Mouse (Mus musculus) heart, postnatal 10 days (tissue): ENCODE results near the gene Il21r. TPM values are rescaled to one million over a fixed set of nuclear protein-coding genes. Genes with fewer than 3 reads are reported as not detected.

Experiments used
- DNase-seq, 2 experiments: peaks; one replicate each; pipeline ENCODE4 v3.0.0; 2021
- intact Hi-C: fragments of 180-260 bp; cut with DNase I; formaldehyde crosslinking; loops from one replicate; pipeline ENCODE4 v1.15.1; 2025
- total RNA-seq, 2 experiments: library from RNA; stranded (reverse); gene quantifications; 2 replicates each; pipeline ENCODE4 v1.2.3; 2021

Gene Il21r
- under 1 TPM; 0.67 to 0.74 TPM for total RNA-seq

DNA sequence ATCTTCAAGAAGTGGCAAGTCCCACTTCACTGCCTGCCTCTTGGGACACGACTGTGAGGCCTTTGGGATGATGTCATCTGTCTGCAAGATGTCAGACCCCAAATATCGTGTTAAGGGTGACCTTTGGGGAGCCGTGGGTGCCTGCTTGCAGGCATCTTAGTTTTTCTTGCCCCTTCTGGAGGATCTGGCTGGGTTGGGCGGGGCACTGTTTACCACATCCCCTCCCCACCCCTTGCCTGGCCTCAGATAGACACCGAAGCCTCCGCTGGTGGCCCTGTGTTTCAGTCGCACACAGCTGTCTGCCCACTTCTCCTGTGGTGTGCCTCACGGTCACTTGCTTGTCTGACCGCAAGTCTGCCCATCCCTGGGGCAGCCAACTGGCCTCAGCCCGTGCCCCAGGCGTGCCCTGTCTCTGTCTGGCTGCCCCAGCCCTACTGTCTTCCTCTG is at the start of gene Il21r:
Il21r (plus strand) TSS at position 245 of the 447 bp plus-strand sequence.
- no peak for DNase-seq
- intact Hi-C loops = no loop called here

DNA sequence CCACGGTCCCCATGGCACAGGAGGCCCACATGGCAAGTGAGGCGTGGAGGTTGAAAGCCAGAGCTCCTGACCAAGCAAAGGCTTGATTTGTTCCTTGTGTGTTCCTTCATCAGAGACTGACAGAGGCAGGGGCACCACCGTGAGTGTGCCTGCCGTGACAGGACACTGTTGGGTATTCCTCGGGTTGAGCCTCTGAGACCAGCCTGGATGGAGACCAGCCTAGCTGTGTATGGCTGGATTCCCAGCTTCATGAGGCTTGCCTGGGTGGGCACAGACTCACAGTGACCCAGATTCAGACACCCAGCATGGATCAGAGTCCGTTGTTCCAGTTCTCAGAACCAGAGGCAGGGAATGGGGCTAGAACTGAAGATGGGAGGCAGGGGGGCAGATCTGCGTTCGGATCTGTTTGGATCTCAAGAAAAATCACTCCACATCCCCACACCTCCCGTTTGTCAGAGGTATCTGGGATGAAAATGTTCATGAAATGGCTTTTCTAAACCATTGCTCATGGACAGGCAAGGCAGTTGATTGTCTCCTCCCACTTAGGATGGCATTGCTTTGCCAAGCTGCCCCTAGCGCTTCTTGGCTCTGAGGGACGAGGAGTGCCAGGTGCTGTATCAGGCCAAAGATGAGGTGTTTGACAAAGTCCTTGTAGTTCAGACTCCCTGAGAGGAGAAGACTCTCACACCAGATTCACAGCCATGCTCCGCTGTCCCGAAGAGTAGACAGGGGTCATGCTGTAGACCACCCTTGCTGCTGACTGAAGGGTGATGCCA is 49.4 kb upstream of the Il21r start:
- intact Hi-C loops = loop anchor here (2.0 to 10.0 kb wide), 2 partner anchors 63 to 541 kb away; partner anchors contain the start of gene Nsmce1
- peak in 1 of 2 experiments; percentile 8 for DNase-seq

DNA sequence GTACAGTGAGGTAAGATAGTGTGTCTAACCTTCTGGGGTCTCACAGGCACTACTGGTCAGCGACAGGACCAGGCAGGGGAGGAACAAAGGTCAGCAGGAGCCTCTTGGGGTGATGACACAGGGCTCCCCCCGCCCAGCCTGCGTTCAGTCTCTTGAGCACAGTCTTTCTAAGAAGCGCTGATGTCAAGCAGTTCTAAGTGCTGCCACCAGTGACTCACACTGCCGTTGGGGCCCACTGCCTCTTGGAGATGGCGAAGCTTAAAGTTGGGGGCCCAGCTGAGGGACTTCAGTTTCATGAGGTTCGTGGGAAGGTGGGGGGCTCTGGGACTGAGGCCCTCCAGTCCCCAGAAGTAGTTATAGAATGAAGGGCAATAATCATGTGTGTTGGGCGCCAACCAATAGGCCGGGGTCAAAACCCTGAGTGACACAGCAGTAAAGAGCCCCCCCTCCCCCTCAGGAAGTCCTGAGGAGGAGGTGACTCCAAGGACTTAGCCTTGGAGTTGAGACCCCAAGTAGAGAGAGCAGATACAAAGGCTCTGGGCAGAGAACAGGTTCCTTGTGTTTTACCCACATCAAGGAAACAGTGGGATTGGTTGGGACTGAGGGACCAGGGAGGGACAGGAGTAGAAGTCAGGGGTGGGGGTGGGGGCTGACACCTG is 48.6 kb upstream of the Il21r start:
- intact Hi-C loops = loop anchor here (10.0 kb wide), 1 partner anchor 540 kb away; no protein-coding TSS in a partner anchor
- no peak for DNase-seq

DNA sequence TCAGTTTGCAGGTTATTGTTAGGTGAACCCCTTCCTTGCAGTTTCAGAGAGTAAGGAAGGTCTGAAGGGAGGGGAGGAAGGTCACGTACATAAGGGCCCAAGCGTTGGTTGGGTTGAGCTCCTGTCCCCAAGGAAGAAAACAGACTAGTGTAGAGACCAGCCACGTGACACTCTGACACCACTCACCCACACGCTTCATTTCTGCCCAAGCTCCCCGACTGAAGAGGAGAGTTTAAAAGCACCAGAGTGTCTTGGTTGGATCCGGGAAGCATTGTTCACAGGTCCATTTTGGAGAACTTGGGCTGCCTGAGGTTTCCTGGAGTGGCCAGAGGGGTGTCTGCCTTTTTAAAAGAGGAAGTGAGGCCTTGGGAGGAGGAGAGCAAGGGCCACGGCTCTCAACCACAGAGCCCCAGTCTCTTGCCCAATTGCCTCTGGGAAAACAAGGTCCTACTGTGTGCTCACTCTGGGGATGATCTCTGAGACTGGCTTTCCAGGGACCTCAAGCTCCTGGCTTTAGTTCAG is 47.8 kb upstream of the Il21r start:
- intact Hi-C loops = loop anchor here (10.0 kb wide), 1 partner anchor 539 kb away; no protein-coding TSS in a partner anchor
- no peak for DNase-seq

DNA sequence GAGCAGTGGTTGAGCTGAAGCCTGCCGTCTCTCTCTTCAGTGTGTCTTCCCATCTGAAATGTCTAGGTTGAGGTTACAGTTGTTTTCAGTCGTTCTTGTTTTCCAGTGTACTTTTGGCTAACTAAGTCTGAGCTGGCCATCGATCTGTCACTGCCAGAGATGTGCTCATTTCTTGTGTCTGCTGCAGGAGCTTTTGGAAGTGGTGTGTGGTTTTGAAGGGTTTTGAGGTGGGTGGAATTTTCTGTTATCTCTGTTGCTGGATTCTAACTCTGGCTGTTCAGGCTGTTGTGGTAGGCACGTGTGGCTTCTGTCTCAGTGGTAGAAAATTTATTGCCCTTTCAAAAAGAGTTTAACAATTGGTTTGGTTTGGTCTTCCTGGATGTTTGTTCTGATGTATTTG is 47.1 kb upstream of the Il21r start:
- DNase-seq = no peak
- intact Hi-C loops = loop anchor here (10.0 kb wide), 1 partner anchor 539 kb away; no protein-coding TSS in a partner anchor

DNA sequence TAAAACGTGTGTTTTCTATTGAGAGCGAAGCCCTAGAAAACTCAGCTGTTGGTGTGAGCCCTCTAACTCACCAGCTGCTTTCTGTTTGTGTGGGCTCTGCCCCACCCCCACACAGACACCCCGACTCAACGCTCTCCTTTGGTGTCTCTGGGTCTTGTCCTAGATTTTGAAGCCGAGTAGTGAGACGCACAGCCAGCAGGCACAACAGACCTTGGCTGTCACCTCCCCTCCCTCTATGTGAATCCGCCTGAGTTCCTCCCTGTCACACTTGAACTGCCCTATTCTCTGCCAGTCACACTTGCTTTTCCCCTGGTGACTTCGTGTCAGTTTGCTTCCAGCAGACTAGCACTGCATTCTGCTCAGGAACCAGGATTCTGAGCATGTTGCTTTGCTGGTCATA is 46.4 kb upstream of the Il21r start:
- peak in 1 of 2 experiments; percentile 44 for DNase-seq
- intact Hi-C loops = loop anchor here (10.0 kb wide), 1 partner anchor 538 kb away; no protein-coding TSS in a partner anchor

DNA sequence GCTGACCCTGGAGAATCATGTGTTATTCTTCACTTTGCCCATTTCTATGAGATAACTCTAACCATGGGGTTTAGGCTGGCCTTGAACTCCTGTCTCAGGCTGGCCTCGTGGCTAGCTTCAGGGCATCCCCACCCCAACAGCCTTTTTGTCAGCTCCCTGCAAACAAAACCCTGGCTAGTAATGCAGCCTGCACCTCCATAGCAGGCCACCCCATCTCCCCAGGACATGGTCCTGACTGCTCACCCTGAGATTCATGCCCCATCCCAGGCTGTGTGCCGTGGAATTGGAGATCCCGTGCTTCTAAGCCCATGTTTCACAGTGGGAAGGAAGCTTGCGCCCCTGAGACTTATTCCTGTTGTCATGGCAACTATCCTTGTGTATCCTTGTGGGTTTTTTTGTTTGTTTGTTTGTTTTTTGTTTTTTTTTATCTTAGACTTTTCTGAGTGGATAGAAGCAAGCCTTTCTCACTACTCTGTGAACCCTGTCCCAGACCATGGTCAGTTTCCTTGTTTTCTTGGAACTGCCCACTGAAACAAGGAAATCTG is 44.8 kb upstream of the Il21r start:
- intact Hi-C loops = loop anchor here (10.0 kb wide), 1 partner anchor 536 kb away; no protein-coding TSS in a partner anchor
- DNase-seq = no peak

DNA sequence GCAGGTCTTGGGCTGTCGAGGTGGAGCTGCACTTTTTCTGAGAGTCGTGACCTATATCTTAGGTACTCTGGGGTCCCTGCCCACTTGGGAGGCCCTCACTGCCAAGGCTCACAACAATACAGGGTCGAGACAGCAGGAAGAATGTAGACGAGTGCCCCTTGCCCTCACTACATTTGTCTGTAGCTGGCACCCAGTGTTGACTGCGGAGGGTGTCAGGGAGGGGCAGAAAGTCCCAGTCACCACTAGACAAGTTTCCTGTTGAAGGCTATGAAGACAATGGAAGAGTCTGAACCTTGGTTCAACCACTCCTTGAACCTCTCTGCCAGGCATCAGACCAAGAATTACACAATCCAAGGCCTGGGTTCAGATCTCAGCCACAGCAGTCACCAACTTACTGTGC is 44.2 kb upstream of the Il21r start:
- intact Hi-C loops = loop anchor here (10.0 kb wide), 1 partner anchor 536 kb away; no protein-coding TSS in a partner anchor

DNA sequence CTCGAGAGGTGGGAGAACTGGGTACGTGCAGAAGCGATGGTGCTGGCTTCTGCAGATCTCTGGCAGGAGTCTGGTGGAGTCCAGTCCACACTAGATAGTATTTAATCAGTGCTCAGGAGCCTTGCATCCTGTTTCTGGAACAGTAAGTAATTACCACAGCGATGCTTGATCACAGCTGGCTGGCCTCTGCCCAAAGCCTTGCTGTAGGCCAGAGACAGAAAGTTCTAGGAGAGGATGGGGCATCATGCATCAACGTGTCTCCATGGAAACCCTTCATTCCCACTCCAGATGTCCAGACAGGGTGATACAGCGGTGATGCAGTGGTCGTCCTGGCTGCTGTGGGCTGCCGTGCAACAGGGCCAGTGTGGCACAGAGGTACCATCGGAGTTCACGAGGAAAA is 43.7 kb upstream of the Il21r start:
- DNase-seq = no peak

More for the DNA sequence above, 44.2 kb upstream of the Il21r start:
- DNase-seq = no peak

DNA sequence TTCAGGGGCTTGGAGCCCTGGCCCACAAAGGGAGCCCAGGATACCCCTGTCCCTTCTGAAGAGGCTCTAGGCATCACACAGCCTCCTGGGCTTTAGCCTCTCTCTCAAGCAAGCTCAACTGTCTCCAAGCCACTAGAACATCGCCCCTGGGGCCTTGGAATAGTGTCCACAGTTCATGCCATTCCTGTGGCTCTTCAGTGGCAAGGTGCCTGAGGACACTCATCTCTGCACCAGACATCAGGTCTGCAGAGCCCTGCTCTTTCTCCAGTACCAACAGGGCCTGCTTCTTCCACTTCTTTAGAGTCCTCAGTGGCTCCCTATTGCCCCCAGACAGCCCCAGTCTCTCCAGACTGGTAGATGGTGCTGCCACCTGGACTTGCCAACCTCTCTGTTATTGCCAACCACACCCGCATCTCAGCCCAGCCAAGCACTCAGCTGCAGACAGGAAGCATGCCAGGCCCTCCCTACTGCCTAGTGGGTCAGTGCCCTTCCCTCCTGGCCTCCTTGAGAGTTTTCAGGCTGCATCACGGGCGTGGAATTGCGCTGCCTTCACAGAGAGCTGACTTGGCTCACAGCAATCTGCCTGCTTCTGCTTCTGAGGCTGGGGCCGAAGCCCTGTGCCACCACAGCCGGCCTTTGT is 43.0 kb upstream of the Il21r start:
- intact Hi-C loops = no loop called here
- DNase-seq = peak in 1 of 2 experiments; percentile 75

More for the DNA sequence above, 43.7 kb upstream of the Il21r start:
- intact Hi-C loops = loop anchor here (10.0 kb wide), 1 partner anchor 535 kb away; no protein-coding TSS in a partner anchor

DNA sequence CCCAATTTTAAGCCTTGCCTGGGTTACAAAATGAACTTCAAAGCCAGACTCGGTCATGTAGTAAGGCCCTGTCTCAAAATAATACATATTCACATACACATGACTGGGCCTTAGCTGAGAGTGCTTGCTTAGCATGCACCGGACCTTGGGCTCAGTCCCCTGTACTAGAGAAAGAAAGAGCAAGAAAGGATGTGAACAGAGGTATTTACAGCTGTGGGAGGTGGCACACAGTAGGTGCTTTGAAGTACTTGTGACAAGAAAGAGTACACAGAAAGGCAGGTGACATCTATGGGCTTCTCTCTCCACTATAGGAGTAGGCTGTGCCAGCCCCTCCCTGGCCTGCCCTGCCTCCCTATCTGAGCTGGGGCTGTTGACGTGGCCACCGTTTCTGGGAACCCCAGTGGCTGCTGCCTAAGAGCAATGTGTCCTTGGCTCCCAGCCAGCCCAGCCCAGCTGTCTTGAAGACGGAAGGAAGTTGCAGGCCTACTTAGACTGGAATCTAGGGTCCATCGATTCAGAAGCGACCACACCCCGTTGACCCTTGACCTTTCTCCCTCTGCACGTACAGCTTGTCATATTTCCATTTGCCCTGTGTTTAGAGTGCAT is 42.0 kb upstream of the Il21r start:
- intact Hi-C loops = no loop called here
- DNase-seq = peak; percentile 82 to 86

DNA sequence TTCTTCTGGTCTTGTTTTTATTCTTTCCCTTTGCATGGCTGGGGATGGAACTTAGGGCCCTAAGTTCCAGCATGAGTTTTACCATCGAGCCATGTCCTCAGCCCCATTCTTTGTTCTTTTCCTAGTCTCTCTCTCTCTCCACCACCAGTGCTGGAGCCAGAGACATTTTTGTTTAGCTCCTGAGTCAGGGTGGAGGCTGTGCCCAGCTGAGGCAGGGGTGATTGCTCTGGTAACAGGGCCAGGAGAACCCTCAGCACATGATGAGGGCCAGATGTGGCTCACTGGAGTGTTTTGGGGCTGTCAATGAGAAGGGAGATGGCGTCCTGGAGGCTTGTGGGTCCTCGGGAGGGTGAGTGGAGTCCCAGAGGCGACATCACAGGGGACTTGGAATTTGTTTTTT is 40.8 kb upstream of the Il21r start:
- intact Hi-C loops = no loop called here
- DNase-seq = no peak

DNA sequence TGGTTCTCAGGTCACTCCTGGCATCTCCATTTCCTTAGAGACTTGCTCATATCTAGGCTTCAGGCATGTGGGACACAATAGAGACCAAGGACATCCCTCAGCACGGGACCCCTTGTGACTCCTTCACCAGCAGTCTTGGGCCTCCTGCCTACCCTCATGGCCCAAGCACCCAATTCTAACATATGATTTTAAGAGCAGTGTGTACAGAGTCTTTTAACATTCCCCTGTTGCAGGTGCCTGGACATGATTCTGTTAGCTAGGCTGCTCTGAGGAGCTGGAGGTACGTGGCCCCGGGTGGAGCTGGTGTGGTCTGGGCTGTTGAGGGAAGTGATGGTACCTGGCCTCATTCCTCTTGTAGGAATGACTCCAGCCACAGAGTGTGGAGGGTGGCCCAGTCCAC is 40.1 kb upstream of the Il21r start:
- DNase-seq = no peak
- intact Hi-C loops = no loop called here

DNA sequence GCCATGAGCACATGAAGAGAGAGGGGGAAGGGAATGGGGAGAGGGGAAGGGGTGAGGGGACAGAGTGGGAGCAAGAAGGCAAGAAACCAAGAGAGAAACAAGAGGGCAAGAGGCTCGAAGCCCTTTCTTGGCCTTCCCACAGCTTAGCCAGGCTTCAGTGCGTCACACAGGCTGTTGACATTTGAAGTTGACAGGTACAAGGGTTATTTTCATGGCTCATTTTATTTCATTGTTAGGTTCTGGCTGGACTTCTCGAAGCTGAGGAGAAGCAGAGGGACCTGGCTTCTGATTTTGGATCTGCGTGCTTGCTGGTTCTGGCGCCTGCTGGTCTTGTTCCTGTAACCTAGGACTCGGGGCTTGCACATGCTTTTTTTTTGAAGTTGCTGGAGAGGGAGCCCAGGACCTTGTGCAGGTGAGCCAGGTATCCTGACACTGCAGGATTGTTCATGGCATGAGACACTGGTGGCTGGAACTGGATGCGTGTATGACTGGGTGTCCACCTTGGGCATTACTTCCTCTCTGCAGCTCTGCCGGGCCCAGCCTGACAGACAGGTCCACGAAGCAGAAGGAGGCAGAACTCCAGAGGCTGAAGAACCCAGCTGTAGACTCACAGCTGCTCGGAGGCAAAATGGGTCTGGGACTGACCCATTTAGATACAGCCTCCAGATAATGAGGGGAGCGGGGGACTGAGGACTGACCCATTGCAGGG is 38.8 kb upstream of the Il21r start:
- intact Hi-C loops = no loop called here
- no peak for DNase-seq

DNA sequence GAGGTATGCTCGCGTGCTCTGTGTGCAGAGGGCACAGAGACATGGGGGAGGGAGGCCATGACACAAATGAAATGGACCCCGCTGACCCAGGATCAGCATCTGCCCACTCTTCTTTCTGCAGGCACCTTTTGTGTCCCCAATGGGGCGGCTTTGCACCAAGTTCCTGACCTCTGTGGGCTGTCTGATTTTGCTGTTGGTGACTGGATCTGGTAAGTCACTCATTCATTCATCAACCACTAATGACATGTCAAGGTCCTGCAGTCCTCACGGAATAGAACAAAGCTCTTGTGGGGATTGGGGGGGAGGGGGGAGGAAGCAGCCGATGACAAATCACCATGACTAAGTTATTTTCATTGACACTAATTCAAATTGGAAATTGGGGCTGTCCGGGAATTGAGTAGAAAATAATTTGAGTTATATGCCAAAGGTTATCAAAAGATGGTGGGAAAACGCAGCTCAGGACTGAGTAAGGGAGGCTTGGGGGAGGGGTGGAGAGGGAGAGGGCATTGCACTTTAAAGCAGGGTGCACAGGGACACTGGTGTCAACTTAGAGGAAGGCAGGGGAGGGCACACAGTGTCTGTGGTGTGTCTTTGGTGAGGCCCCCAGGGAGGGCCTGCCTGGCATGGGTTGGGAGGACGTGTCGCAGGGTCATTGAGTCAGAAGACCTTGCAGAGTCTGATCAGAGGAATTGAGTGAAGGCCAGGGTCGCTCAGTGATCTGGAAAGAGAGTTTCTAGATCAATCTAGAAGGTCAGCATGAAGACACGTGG is 37.5 kb upstream of the Il21r start:
- no peak for DNase-seq
- intact Hi-C loops = no loop called here

DNA sequence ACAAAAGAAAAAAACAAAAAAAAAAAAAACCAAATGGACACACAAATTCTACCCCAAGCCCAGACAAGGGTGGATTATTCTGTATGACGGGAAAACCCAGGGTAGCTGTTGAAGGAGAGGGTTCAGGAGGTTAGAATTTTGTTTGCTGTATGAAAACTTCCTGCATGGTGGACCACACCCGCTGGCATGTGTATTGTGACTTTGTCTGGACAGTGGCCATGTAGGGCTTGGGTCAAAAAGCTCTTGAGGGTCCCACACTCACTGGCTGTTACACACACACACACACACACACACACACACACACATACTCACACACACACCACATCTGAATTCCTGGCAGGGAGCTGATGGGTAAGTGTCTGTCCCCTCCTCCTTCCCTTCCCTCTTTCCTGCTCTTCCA is 36.8 kb upstream of the Il21r start:
- intact Hi-C loops = no loop called here
- no peak for DNase-seq

DNA sequence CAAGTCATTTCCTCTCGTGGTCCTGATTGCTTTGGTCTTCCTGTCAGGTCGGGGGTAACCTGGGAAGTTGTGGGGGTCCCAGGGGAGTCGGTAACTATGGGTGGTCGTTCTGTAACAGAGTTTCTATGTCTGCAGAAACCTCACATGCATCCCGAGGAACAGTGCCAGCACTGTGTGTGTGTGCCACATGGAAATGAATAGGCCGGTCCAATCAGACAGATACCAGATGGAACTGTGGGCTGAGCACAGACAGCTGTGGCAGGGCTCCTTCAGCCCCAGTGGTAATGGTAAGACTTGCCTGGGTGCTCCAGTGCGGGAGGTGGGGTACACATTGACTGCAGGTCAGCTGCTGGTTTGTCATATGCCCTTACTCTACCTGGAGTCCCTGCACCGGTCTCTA is 34.3 kb upstream of the Il21r start:
- no peak for DNase-seq
- intact Hi-C loops = no loop called here

DNA sequence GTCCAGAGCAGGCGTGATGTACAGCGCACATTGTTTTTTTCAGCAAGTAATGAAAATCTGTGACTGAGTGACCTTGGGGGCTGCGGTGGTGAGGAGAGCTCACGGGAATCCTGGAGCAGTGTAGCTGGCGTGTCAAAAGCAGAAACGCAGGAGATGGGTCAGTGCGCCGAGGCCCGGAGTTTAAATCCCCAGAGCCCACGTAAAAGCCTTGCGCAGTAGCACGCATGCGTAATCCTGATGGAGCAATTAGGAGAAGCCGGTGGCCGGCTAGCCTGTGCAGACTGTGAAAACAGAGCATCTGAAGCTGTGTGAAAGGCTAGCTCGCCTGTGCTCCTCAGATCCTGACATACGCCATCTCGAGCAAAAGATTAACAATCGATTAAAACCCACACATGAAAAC is 31.3 kb upstream of the Il21r start:
- DNase-seq = no peak
- intact Hi-C loops = no loop called here

DNA sequence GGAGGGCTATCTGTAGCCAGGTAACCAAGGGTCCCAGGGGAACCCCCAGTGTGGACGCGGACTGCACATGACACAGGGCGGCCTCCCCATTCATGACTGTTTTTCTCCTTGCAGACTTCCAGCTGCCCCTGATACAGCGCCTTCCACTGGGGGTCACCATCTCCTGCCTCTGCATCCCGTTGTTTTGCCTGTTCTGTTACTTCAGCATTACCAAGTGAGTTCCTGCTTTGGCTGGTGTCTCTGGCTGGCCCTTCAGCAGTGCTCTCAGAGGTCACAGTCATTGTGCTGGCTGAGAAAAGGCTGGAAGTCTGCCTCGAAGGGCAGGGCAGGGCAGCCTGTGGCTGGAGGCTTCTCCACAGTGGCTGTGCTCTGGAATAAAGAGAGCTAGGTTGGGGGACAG is 30.5 kb upstream of the Il21r start:
- no peak for DNase-seq
- intact Hi-C loops = no loop called here
